Mouse (Mus musculus) forebrain, embryonic 15.5 days (tissue): ENCODE results near the gene Jarid2. TPM values are rescaled to one million over a fixed set of nuclear protein-coding genes. Genes with fewer than 3 reads are reported as not detected.

ENCODE experiments used
- ATAC-seq: fragments of 200-750 bp; cut with Nextera tagmentation; replicated peaks from 2 replicates; pipeline ENCODE4 v1.8.0; 2017; ENCODE audit warnings: mild to moderate bottlenecking, moderate TSS enrichment, moderate library complexity
- H3K27ac ChIP-seq: fragments of 300-500 bp; sonication (generic); replicated peaks from 2 replicates; pipeline ENCODE4 v1.5.1; 2015; ENCODE audit warnings: mild to moderate bottlenecking, inconsistent platforms
- H3K27me3 ChIP-seq: fragments of 300-500 bp; sonication (generic); 2 replicates; pipeline ENCODE4 v1.6.1; 2015; ENCODE audit warnings: inconsistent platforms
- H3K36me3 ChIP-seq: fragments of 300-500 bp; sonication (generic); 2 replicates; pipeline ENCODE4 v1.6.1; 2015; ENCODE audit warnings: mild to moderate bottlenecking, inconsistent platforms
- H3K4me1 ChIP-seq: fragments of 300-500 bp; sonication (generic); 2 replicates; pipeline ENCODE4 v1.6.1; 2015; ENCODE audit warnings: inconsistent platforms
- H3K4me2 ChIP-seq: fragments of 300-500 bp; sonication (generic); replicated peaks from 2 replicates; pipeline ENCODE4 v1.6.1; 2015; ENCODE audit warnings: mild to moderate bottlenecking, inconsistent platforms
- H3K4me3 ChIP-seq: fragments of 300-500 bp; sonication (generic); 2 replicates; pipeline ENCODE4 v1.5.1; 2015; ENCODE audit warnings: mild to moderate bottlenecking, inconsistent platforms
- H3K9ac ChIP-seq: fragments of 300-500 bp; sonication (generic); replicated peaks from 2 replicates; pipeline ENCODE4 v1.6.1; 2015; ENCODE audit warnings: mild to moderate bottlenecking, inconsistent platforms
- H3K9me3 ChIP-seq: fragments of 300-500 bp; sonication (generic); 2 replicates; pipeline ENCODE4 v1.6.1; 2016; ENCODE audit warnings: inconsistent platforms
- WGBS: fragments of 180-500 bp; shearing (Covaris S2); methylation state at CpG from one replicate; pipeline ENCODE4 v1.1.7; 2015; ENCODE audit warnings: mixed read lengths; 5-methylcytosine and 5-hydroxymethylcytosine counted together
- polyA plus RNA-seq: library from polyadenylated mRNA; unstranded; fragments of >200 nt; fragmentation: Nextera tagmentation; extraction: Ambion mirVana; gene quantifications from 2 replicates; pipeline ENCODE4 v1.2.1, GENCODE M21; 2015

The Jarid2 gene
- polyA plus RNA-seq, 1 experiment from 2014 or later, result 34.2 TPM

GRCm38 (mm10) chr13:44731727-44732441 lies 2.6 kb downstream of the Jarid2 start:
- peaks cover 31% of the 10 kb centered on the region for H3K4me1 ChIP-seq
- peak overlapping the region; percentile 88 for H3K9ac ChIP-seq
- H3K27ac ChIP-seq, result peak overlapping the region; percentile 99
- no peaks in the 10 kb centered on the region for H3K9me3 ChIP-seq
- H3K36me3 ChIP-seq, result no peaks in the 10 kb centered on the region
- peak overlapping the region; percentile 83 for H3K4me3 ChIP-seq
- ATAC-seq, result no peak
- no peaks in the 10 kb centered on the region for H3K27me3 ChIP-seq
- under 1% methylated on average over 16 of the region's 16 CpGs for WGBS
- H3K4me2 ChIP-seq, result peak overlapping the region; percentile 64

DNA sequence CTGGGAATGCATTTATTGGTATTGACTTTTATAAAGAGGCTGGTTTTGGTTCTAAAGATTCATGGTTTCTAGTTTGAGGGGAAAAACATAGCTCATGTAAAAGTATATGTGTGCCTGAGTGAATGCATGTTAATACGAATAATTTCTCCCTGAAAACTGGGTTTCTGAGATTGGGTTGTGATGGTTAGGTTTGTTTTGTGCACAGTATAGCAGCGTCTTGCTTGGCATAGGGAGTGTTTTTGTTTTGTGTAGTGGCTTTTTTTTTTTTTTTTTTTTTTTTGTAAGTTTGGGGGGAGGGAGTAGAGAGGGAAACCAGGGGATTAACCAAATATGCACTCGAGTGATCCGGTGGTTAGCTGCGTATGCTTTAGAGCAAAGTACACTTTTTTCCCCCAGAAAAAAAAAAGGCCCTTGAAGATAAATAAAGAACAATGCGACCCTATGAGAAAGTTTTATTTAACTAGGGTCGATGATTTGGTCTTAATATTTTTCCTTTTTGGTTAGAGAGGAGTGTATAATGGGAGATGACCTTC lies 3.2 kb downstream of the Jarid2 start:
- Histone ChIP-seq H3K27ac (peak overlapping the region; percentile 27; the same call in 1 of the 2 replicates), H3K4me3 (peak overlapping the region; percentile 83)
- 1% methylated on average over 7 of the region's 7 CpGs for WGBS

GRCm38 (mm10) chr13:44733036-44733372 lies 3.7 kb downstream of the Jarid2 start:
- H3K27me3 ChIP-seq, result no peaks in the 10 kb centered on the region
- ATAC-seq, result no peak
- no peaks in the 10 kb centered on the region for H3K36me3 ChIP-seq
- 0 out of 2 replicates have a peak overlapping the region, but pooled peaks have one; percentile 41 for H3K27ac ChIP-seq
- peaks cover 37% of the 10 kb centered on the region for H3K4me1 ChIP-seq
- H3K9ac ChIP-seq, result peak overlapping the region; percentile 88
- peak overlapping the region; percentile 64 for H3K4me2 ChIP-seq
- 0% methylated on average over 13 of the region's 13 CpGs for WGBS
- no peaks in the 10 kb centered on the region for H3K9me3 ChIP-seq
- peak overlapping the region; percentile 83 for H3K4me3 ChIP-seq

More for the DNA sequence above, 3.2 kb downstream of the Jarid2 start:
- Histone ChIP-seq H3K9me3 (no peaks in the 10 kb centered on the region), H3K36me3 (no peaks in the 10 kb centered on the region), H3K9ac (peak overlapping the region; percentile 88), H3K4me1 (peaks cover 35% of the 10 kb centered on the region), H3K27me3 (no peaks in the 10 kb centered on the region), H3K4me2 (peak overlapping the region; percentile 64)
- no peak for ATAC-seq

GRCm38 (mm10) chr13:44733373-44734111 lies 4.3 kb downstream of the Jarid2 start:
- under 1% methylated on average over 66 of the region's 71 CpGs for WGBS

DNA sequence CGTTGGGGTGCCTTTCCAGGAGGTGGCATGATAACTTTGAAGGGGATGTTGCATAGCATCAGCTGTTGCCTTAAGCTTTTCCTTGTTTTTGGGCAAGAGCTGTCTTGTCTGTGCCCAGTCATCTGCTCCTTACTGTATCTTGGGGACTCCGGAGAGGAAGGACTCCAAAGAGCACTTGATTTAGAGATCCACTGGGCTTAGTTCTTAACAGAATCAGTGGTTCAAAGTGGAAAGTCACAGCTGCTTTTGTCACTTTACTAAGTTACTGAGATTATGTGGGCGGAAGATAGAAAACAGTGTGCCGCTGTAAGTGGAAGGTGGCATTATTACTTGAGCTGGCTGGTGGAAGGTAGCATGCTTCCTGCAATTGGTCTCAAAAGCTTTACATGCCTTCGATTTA lies 5.2 kb downstream of the Jarid2 start:
- Histone ChIP-seq H3K9ac (peak overlapping the region; percentile 88), H3K27ac (0 out of 2 replicates have a peak overlapping the region, but pooled peaks have one; percentile 51)
- 61% methylated on average over 5 of the region's 5 CpGs for WGBS

More at GRCm38 (mm10) chr13:44733373-44734111, 4.3 kb downstream of the Jarid2 start:
- Histone ChIP-seq H3K4me1 (peaks cover 37% of the 10 kb centered on the region), H3K9me3 (no peaks in the 10 kb centered on the region), H3K27me3 (no peaks in the 10 kb centered on the region), H3K36me3 (no peaks in the 10 kb centered on the region), H3K4me3 (peak overlapping the region; percentile 83), H3K4me2 (peak overlapping the region; percentile 64), H3K27ac (peak overlapping the region; percentile 51; the same call in 1 of the 2 replicates), H3K9ac (peak overlapping the region; percentile 88)
- ATAC-seq, result no peak; the same call in 1 of the 2 replicates

GRCm38 (mm10) chr13:44735088-44735690 lies 5.9 kb downstream of the Jarid2 start:
- no peaks in the 10 kb centered on the region for H3K36me3 ChIP-seq
- no peak for ATAC-seq
- 62% methylated on average over 1 of the region's 1 CpGs for WGBS
- H3K9ac ChIP-seq, result no peak overlapping the region
- H3K4me3 ChIP-seq, result no peak overlapping the region
- no peak overlapping the region for H3K27ac ChIP-seq
- no peak overlapping the region; the same call in 1 of the 2 replicates for H3K4me2 ChIP-seq
- no peaks in the 10 kb centered on the region for H3K27me3 ChIP-seq
- H3K9me3 ChIP-seq, result no peaks in the 10 kb centered on the region
- H3K4me1 ChIP-seq, result peaks cover 31% of the 10 kb centered on the region

More for the DNA sequence above, 5.2 kb downstream of the Jarid2 start:
- ATAC-seq, result no peak
- Histone ChIP-seq H3K4me1 (peaks cover 34% of the 10 kb centered on the region), H3K9me3 (no peaks in the 10 kb centered on the region), H3K36me3 (no peaks in the 10 kb centered on the region), H3K27me3 (no peaks in the 10 kb centered on the region), H3K4me2 (peak overlapping the region; percentile 64), H3K4me3 (peak overlapping the region; percentile 83)

DNA sequence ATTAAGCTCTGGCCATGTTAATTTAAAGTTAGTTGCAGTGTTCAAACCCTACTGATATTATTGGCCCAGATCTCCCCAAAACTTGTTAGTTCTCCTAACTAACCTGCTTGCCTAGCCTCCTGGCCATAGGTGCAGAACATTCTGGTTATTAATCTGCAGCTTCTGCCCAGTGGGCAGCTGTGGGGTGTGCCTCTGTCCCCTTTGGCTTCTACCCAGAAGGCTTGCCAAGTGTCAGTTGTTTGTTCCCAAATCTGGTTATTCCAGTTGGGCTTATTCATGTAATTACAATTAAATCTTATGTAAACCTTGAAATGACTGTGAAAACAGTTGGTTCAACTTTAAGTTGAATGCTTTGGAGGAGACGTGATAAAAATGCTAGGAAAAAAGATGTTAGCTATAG lies 8.0 kb downstream of the Jarid2 start:
- H3K27ac ChIP-seq, result no peak overlapping the region
- H3K27me3 ChIP-seq, result no peaks in the 10 kb centered on the region
- H3K9me3 ChIP-seq, result no peaks in the 10 kb centered on the region
- no peak overlapping the region for H3K9ac ChIP-seq
- no peak overlapping the region for H3K4me2 ChIP-seq
- H3K36me3 ChIP-seq, result no peaks in the 10 kb centered on the region
- no peak for ATAC-seq
- no peak overlapping the region for H3K4me3 ChIP-seq
- 29% methylated on average over 1 of the region's 1 CpGs for whole genome bisulfite sequencing
- H3K4me1 ChIP-seq, result peaks cover 26% of the 10 kb centered on the region

DNA sequence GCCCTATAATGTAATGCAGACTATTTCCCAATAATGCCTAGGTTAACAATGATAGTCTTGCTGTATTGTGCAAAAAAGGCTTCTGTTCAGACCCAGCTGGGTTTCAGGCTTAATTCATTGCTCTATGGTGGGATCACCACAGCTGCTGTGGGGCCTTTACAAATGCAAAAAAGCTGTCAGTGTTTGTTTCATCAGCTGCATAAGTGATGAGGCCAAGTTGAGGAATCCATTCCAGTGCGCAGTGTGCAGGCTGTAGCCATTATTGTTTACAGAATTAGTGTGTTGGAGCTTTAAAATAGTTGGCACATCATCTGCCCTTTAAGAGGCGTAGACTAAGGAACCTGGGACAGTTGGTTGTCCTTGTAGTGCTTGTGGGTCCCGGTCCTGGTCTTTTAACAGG lies 22.5 kb downstream of the Jarid2 start:
- no peaks in the 10 kb centered on the region for H3K27me3 ChIP-seq
- H3K9ac ChIP-seq, result no peak overlapping the region
- H3K36me3 ChIP-seq, result no peaks in the 10 kb centered on the region
- no peak overlapping the region for H3K4me3 ChIP-seq
- WGBS, result 5% methylated on average over 3 of the region's 3 CpGs
- no peak overlapping the region for H3K4me2 ChIP-seq
- H3K9me3 ChIP-seq, result no peaks in the 10 kb centered on the region
- peak overlapping the region; percentile 58 for H3K27ac ChIP-seq
- H3K4me1 ChIP-seq, result peaks cover 74% of the 10 kb centered on the region
- ATAC-seq, result peak; percentile 90

DNA sequence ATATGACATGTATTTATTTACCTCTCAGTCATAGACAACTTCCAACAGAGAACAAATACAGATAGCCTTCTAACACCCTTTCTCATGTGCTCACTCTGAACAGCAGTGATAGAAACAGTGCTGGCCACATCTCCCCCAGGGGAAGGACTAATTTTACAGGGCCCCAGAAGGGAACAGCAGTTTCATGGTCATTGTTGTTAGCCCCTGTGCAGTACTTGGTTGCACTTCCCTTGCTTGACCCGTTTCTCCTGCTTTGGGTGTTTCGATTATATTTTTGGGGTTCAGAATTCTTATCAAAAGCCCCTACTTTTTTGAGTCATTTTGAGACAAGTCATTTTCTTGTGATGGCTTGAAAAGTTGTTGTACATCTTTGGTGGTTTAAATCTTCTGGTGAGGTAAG lies 23.9 kb downstream of the Jarid2 start:
- Histone ChIP-seq H3K36me3 (no peaks in the 10 kb centered on the region), H3K27ac (no peak overlapping the region), H3K4me2 (no peak overlapping the region), H3K9me3 (no peaks in the 10 kb centered on the region), H3K27me3 (no peaks in the 10 kb centered on the region), H3K4me3 (no peak overlapping the region), H3K4me1 (peaks cover 62% of the 10 kb centered on the region), H3K9ac (no peak overlapping the region)
- WGBS, result 93% methylated on average over 2 of the region's 2 CpGs
- ATAC-seq, result no peak

DNA sequence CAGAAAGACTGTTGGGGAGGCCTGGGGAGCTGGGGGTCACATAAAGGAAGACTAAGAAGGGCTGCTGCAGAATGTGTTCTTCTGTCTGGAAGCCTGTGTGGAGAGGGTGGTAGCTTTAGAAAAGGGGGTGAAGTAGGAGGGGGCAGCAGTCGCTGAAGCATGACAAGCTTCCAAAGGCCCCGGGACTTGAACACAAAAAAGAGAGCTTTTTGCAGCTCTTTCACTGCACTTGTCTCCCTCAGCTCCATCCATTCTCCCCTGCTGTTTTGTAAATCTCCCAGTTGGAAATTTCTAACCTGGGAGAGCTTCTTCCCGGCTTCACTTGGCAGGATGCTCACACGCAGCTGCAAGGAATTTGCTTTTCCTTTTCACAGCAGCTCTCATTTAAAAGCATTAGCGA lies 26.2 kb downstream of the Jarid2 start:
- Histone ChIP-seq H3K4me3 (no peak overlapping the region), H3K36me3 (no peaks in the 10 kb centered on the region), H3K9me3 (no peaks in the 10 kb centered on the region), H3K4me1 (peaks cover 44% of the 10 kb centered on the region), H3K4me2 (no peak overlapping the region), H3K27me3 (no peaks in the 10 kb centered on the region), H3K27ac (peak overlapping the region; percentile 32), H3K9ac (no peak overlapping the region)
- WGBS, result 3% methylated on average over 5 of the region's 5 CpGs
- no peak for ATAC-seq

- Histone ChIP-seq H3K9ac (no peak overlapping the region), H3K9me3 (no peaks in the 10 kb centered on the region), H3K27ac (no peak overlapping the region), H3K27me3 (no peaks in the 10 kb centered on the region), H3K36me3 (no peaks in the 10 kb centered on the region), H3K4me1 (peaks cover 22% of the 10 kb centered on the region), H3K4me3 (no peak overlapping the region), H3K4me2 (no peak overlapping the region)
- WGBS, result 78% methylated on average over 1 of the region's 1 CpGs
- ATAC-seq, result no peak
Observed at GRCm38 (mm10) chr13:44758750-44759149, 29.5 kb downstream of the Jarid2 start.

DNA sequence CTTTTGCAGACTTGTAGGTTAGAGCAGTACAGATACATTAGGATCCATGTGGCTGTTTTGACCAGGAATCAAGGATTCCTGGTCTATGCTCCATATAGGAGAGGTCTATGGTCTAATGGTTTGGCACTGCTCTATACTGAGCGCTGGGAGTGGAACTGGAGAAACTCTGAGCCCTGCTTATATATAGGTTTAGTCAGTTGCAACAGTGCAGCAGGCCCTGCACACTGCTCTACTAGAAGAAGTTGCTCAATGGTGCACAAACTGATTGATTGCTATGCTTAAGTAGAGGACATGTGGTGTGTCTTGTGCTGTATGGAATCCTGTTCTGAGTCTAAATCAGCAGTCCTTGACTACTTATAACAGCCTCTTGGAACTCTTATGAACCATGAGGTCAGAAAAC lies 31.5 kb downstream of the Jarid2 start:
- whole genome bisulfite sequencing, result 96% methylated on average over 1 of the region's 1 CpGs

More for the DNA sequence above, 31.5 kb downstream of the Jarid2 start:
- Histone ChIP-seq H3K27me3 (no peaks in the 10 kb centered on the region), H3K27ac (no peak overlapping the region), H3K4me3 (no peak overlapping the region), H3K9me3 (no peaks in the 10 kb centered on the region), H3K9ac (no peak overlapping the region), H3K36me3 (no peaks in the 10 kb centered on the region), H3K4me2 (no peak overlapping the region), H3K4me1 (peaks cover 10% of the 10 kb centered on the region)
- ATAC-seq, result no peak
